Mouse (Mus musculus): ENCODE measurements at regions not wholly inside any gene's neighbourhood (a gene's known extent, or its start where the extent isn't known, plus 50 kb on each side); places are given as distances from the start of the nearest gene placed in this dataset.

DNA sequence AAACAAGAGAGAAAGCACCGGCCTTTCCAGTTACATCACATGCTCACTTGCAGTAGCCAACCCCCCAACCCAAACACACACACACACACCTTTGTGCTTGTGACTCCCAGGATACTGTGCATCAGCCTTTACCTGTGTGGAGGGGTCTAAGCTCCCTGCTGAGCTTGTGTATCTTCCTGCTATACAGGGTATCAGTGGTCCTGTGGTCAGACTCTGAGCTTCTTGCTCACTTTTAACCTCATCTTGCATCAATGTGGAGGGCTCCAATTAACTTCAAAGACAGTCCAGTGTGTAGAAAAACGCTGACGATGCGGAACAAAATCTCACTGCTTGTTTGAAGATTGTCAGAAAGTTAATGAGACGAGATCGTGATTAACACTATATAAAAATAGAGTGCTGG, 71.4 kb upstream of the Gypa start:
- ATAC-seq (ENCODE audit: extremely low read depth, insufficient number of reproducible peaks, low FRiP score, poor library complexity, severe bottlenecking): no peak

DNA sequence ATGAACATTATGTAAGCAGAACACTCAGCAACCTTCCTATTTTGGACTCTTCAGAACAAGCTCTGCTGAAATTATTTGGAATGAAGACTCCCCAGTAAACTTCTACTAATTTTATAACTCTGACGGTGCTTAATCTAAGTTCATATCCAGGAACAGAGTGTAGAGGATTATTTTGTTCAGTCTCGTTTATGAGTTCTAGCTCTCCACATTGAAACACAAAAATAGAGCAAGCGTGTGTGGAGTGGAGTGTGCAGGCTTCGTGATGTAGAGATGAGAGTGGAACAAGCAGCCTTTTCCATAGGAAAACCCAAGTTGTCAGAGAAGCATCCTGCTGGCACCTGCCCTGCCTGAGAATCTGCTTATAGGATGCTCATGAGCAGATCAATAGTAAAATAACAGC, 77.5 kb upstream of the Gypa start:
- no peak for ATAC-seq (ENCODE audit: extremely low read depth, insufficient number of reproducible peaks, low FRiP score, poor library complexity, severe bottlenecking)

DNA sequence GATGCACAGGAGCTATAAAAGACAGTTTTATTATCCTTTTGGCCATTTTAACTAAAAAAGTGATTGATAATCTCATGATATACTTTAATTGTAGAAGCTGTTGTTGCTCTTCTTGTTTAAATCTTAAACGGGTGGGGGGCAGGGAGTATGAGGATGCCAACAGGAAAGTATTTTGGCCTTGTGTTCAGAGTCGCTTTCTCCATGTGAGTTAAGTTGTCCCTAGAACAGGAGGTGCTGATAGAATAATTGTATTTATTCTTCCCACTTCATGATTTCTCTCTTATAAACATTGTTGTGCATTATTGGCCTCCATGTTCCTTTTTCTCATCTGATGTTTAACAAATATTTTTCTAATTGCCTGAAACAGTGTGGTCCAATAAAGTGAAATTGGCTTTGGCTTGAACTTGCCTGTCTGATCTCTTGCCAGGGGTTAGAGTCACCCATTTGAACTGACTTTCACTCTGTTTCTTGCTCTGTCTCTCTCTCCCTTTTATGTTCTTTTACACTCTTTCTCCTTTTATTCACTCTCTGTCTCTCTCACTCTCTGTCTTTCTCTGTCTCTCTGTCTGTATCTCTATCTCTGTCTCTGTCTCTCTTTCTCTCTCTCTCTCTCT, 93.9 kb upstream of the Gypa start:
- ATAC-seq (ENCODE audit: extremely low read depth, insufficient number of reproducible peaks, low FRiP score, poor library complexity, severe bottlenecking): no peak

- ATAC-seq (ENCODE audit: extremely low read depth, insufficient number of reproducible peaks, low FRiP score, poor library complexity, severe bottlenecking): no peak
These were observed 98.6 kb upstream of the Gypa start for GRCm38 (mm10) chr8:80395010-80395409.

- ATAC-seq (ENCODE audit: extremely low read depth, insufficient number of reproducible peaks, low FRiP score, poor library complexity, severe bottlenecking): no peak
These were observed 100.5 kb upstream of the Gypa start for GRCm38 (mm10) chr8:80393111-80393510.

- ATAC-seq (ENCODE audit: extremely low read depth, insufficient number of reproducible peaks, low FRiP score, poor library complexity, severe bottlenecking): no peak
These were observed 124.4 kb upstream of the Gypa start for GRCm38 (mm10) chr8:80369221-80369620.

GRCm38 (mm10) chr8:80364059-80364458, 129.5 kb upstream of the Gypa start:
- ATAC-seq (ENCODE audit: extremely low read depth, insufficient number of reproducible peaks, low FRiP score, poor library complexity, severe bottlenecking): peak; percentile 46

DNA sequence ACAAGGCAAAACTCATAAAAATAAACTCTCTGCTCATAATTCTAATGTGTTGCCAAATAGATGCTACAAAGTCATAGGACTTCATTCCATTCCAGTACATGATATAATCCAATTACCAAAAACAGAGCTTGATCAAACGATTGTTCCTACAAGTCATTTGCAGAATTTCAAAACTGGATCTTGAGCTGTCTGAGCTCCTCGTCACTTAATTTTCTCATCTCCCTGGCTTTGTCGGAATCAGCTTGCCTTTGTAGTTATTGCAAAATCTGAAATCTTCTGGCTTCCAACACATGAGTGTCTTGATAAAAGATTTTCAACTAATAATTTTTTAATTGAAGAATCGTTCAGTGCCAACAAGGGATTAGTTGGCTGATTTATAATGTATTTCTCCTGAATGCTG, 150.3 kb upstream of the Gypa start:
- ATAC-seq (ENCODE audit: extremely low read depth, insufficient number of reproducible peaks, low FRiP score, poor library complexity, severe bottlenecking): no peak

DNA sequence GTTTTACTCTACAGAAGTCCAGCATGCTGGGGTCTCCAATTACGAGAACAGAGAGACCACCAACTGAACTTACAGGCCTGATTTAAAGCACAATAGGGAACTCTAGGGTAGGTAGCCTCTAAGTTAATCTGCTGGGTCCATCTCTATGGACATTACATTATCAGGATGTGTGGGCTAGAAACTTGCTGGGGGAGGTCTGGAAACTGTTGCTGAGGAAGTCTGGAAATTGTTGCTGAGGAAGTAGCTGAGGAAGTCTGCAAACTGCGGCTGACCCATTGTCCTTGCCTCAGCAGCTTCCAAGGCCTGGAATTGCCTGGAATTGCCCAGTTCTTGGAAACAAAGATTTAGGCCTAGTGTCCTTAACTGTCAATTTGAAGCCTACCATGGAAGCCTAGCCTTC, 155.7 kb upstream of the Gypa start:
- no peak for ATAC-seq (ENCODE audit: extremely low read depth, insufficient number of reproducible peaks, low FRiP score, poor library complexity, severe bottlenecking)

- ATAC-seq (ENCODE audit: extremely low read depth, insufficient number of reproducible peaks, low FRiP score, poor library complexity, severe bottlenecking): no peak
These were observed 164.9 kb upstream of the Gypa start for GRCm38 (mm10) chr8:80328676-80329075.

DNA sequence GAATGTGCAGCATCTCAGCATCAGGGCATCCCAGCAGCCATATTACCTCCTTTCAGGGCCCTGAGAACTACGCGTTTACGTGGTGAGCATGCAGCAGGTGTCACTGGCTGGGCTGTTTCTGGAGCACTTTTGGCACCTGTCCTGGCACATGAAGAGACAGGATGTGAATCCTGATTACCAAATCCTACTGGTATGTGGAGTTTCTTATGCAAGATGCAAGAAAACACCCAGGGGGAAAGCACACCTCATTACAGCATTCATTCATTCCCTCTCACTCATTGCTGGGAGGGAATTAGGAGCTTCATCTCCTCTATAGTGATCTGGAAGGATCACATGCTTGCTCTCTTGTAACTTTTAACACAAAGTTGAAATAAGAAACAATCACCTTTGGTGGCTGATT, 167.7 kb upstream of the Gypa start:
- no peak for ATAC-seq (ENCODE audit: extremely low read depth, insufficient number of reproducible peaks, low FRiP score, poor library complexity, severe bottlenecking)

- ATAC-seq (ENCODE audit: extremely low read depth, insufficient number of reproducible peaks, low FRiP score, poor library complexity, severe bottlenecking): peak; percentile 93
These were observed 168.4 kb upstream of the Gypa start for GRCm38 (mm10) chr8:80325132-80325531.

DNA sequence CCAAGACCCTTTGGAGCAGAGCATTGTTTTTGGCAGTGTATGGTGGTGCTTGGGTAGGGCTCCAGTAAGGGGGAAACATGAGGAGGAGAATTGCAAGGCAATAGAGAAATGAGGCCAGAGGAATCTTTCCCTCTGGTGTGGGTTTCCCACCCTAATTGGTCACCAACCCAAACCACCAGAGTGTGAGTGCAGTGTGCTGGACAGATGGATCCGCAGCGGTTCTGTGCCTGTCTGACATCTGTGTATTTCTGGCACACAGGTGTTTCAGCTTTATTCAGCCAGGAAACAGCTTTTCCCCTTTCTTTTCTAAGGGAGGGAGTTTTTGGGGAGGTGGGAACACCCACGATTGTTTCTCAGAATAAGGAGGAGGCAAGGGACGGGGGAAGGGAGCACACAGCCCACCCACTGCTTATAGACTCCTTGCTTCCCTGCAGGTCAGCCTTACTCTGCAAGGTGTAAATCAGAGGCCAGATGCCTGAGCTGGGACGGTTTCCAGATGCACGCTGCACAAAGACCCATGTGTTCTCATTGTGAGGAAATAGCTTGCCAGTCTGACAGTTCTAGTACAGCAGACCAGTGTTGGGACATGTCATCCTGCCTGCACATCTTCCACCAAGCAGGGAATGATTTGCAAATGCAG, 175.2 kb upstream of the Gypa start:
- ATAC-seq (ENCODE audit: extremely low read depth, insufficient number of reproducible peaks, low FRiP score, poor library complexity, severe bottlenecking): no peak

- ATAC-seq (ENCODE audit: extremely low read depth, insufficient number of reproducible peaks, low FRiP score, poor library complexity, severe bottlenecking): no peak
These were observed 178.2 kb upstream of the Gypa start for GRCm38 (mm10) chr8:80315371-80315770.

- ATAC-seq (ENCODE audit: extremely low read depth, insufficient number of reproducible peaks, low FRiP score, poor library complexity, severe bottlenecking): peak; percentile 42; the same call in 1 of the 2 replicates
These were observed 178.8 kb upstream of the Gypa start for GRCm38 (mm10) chr8:80314826-80315225.

DNA sequence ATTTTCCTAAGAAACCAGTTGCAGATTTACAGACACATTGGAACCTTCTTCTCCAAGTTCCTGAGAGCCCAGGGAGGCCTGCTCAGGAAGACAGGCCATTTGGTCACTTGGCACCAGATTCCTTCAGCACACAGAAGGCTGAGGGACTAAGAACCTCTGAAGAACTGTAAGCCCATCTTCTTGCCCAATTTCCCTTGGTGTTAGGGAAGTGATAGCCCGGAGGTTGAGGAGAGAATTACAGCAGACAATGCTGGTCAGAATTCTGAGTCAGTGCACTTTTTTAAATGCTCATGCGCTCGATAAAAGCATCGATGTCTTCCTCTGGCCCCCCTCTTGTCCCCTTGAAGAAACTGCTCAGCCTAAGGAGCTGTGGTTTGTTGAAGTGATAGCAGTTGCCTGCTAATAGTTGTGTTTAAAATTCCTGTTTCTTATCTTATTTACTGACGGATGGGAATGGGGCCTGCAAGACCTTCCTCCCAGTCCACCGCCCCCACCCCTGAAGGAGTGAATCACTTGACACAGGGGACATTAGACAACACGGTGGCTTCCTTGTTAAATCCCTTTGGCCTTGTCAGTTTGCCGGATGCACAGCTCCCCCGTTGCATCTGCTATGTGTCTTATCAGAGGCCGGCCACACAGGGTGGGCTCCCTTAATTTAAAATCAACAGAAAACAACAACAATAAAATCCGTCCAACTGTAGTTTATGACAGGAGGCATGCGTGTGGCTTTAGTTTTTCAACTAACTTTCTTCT, 179.5 kb upstream of the Gypa start:
- peak; percentile 60; the same call in 1 of the 2 replicates for ATAC-seq (ENCODE audit: extremely low read depth, insufficient number of reproducible peaks, low FRiP score, poor library complexity, severe bottlenecking)

GRCm38 (mm10) chr8:80307761-80308160, 185.8 kb upstream of the Gypa start:
- ATAC-seq (ENCODE audit: extremely low read depth, insufficient number of reproducible peaks, low FRiP score, poor library complexity, severe bottlenecking): no peak

DNA sequence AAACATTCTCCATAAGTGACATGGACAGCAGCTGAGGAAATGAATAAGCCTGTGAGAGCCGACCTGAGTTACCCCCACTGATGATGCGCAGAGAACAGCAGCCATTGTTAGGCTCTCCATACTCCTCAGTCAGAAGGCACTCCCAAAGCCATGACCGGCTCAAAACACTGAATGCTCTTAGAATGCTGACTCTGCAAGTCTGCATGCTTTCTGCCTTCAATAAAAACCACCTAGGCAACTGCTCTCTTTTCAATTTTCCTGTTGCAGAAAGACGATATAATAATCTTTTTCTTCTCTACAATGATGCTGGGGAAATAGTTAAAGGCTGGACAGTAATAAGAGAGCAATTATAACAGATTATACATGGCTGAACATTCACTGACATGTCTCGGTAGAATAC, 195.0 kb upstream of the Gypa start:
- no peak for ATAC-seq (ENCODE audit: extremely low read depth, insufficient number of reproducible peaks, low FRiP score, poor library complexity, severe bottlenecking)

DNA sequence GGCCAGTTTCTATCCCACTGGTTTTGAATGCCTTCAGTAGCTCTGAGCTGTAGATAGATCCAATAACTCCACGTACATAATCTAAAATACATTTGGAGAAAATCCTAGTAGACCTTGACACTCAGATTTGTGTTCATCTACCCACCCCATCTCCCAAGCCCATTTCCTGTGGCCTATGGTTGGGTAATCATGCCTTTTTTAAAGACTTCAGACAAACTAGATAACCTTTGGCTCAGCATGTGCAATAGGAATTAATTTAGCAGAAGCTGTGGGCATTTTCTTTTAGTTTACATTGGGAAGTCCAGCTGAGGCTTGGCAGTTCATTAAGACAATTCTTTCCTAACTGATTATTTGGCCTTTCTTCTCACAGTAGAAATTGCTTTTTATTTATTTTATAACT, 203.3 kb upstream of the Gypa start:
- ATAC-seq (ENCODE audit: extremely low read depth, insufficient number of reproducible peaks, low FRiP score, poor library complexity, severe bottlenecking): no peak

DNA sequence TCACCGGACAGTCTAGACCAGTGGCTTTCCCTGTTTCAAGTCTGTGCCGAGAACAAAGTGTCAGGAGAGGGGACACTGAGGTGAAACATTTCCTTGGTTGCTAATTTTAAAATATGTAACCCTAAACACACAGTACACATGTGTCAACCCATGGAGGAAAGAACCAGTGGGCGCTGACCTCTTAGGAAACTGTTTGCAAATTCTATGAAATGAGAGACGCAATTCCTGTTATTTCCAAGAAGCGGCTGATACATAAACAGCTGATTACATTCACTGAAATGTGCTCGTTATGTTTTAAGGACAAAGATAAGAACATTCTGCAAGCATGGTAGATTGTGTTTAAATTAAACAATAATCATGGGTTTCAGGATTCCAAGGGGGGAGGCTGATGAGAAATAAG, 204.3 kb upstream of the Gypa start:
- ATAC-seq (ENCODE audit: extremely low read depth, insufficient number of reproducible peaks, low FRiP score, poor library complexity, severe bottlenecking): no peak

Data from neutrophil, adult 5-6 weeks (primary cell).